Mouse (Mus musculus) gastrocnemius, postnatal 4 days (tissue): ENCODE measurements around the gene Fry. TPM values are rescaled to one million over a fixed set of nuclear protein-coding genes. Genes with fewer than 3 reads are reported as not detected.
"Not testable (repeated sequence)": the region's sequence is repeated elsewhere in the genome, so short reads cannot be mapped to it uniquely, and the experiment has no call there.

Experiments
- DNase-seq, 2 experiments: peaks; one replicate each; pipeline ENCODE4 v3.0.0; 2021 to 2022; ENCODE audit warnings: low spot score in 2 of 2, mixed read lengths in 2 of 2
- total RNA-seq, 2 experiments: library from RNA; stranded (reverse); gene quantifications; 2 replicates each; pipeline ENCODE4 v1.2.3; 2021

Gene Fry
- total RNA-seq, 2 experiments from 2014 or later, result 77.8 to 83.3 TPM

DNA sequence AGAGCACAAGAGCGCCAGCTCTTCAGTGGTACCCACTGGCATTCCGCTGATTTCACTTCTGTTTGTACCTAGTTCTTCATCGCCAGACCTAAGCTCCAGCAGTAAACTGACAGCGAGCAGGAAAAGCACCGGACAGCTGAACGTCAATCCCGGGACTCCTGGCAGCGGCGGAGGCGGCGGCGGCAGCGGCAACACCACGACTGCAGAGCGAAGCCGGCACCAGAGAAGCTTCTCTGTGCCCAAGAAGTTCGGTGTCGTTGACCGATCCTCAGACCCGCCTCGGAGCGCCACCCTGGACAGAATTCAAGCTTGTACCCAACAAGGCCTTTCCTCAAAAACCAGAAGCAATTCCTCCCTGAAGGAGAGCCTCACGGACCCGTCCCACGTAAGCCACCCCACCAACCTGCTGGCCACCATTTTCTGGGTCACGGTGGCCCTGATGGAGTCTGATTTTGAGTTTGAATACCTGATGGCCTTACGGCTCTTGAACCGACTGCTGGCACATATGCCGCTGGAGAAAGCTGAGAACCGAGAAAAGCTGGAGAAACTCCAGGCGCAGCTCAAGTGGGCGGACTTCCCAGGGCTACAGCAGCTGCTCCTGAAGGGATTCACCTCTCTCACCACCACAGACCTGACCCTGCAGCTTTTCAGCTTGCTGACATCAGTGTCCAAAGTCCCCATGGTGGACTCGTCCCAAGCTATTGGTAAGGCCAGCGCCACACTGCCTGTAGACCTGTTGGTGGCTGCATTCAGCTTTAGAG lies 318.4 kb downstream of the Fry start:
- DNase-seq, result peak in 1 of 2 experiments; percentile 66

DNA sequence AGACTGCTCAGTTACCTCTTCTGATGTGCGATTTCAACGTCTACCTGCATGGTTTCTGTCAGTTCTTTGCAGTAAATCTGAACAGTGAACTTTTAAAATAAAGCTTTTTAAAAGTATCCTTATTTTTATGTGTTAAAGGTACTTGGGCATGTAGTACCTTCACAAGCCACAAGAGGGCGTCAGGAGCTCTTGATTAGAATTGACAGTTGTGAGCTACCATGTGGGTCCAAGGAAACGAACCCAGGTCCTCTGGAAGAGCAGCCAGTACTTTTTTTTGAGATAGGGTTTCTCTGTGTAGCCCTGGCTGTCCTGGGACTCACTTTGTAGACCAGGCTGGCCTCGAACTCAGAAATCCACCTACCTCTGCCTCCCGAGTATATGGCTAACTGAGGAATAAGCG lies 323.2 kb downstream of the Fry start:
- DNase-seq, result no peak

DNA sequence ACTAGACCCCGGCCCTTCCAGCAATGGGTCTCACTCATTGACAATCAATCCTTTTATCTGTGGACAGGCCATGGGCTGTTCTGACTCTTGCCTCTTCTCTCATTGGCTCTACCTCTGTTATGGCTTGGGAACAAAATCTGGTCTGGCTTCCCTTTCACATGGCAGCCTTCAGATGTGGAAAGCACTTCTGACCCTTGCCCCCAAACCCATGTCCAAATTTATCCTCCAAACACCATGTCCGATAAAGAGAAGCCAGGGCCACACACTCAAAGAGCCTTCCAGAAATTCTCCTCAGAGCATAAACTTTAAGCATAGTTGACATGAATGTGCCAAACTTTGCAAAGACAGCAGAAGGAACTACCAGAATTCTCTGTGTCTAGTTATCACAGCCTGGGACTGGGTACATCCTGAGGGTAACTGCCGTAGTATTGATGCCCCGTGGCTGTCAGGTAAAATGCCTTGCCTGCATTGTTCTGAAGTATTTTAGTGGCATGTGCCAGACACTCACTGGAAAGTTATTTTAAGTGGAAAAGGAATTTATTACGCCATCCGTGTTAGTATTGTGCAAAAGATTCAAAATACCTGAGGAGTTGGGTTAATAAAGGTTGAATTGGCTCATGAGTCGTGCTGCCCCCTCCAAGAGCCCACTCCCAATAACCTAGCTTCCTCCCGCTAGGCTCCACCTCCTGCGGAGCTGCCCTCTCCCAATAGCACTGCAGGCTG lies 333.0 kb downstream of the Fry start:
- DNase-seq, result no peak

DNA sequence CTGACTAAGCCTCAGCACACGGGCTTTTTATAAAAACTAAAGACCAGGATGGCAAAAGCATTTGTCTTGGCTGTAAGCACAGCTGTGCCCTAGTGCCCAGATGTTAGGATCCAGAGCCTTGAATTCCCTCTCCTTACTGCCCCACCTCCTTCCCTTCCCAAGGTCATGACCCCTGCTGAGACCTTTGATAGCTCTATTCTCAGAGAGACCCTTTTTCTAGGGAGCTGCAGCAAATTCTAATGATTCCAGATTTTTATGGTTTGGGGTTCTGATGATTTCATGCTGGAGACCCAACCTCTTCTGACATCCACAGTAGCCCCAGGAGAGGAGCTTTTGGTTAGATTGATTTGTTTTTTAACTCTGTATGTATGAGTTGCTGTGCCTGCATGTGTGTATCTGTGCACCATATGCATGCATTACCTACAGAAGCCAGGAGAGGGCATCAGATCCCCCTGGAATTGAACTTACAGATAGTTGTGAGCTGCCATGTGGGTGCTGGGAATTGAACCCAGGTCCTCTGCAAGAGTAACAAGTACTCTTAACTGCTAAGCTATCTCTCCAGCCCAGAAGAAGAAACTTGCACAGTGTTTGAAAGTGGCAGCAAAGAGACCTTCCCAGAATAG lies 333.7 kb downstream of the Fry start:
- no peak for DNase-seq

DNA sequence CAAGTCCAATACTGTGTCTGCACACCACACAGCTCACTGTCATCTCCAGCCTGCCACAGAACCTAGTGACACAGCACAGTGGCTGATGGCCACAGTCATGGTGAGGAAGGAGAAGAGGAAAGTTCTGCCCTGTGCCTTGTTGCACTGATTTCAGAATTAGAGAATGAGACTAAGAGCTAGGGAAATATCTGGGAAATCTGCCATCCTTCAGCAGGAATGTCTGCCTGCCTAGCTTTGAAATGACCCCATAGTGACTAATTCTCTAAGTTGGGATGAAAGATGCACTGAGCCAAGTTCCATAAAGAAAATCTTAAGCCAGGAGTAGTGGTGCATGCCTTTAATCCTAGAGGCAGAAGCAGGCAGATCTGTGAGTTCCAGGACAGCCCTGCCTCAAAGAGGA lies 334.2 kb downstream of the Fry start:
- DNase-seq, result no peak

DNA sequence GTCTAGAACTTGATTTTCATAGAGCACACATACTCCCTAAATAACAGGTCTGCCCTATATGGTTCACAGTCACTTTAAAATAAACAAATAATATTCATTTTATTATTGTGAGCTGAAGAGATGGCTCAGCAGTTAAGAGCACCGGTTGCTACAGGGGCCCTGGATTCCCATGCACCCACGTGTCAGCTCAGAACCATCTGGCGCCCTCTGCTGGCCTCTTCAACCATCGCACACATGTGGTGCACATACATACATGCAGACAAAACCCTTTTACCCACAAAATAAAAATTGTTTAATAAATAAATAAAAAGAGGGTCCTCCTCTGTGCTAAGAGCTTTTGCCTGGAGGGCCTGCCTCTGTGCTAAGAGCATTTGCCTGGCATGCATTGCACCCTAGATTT lies 335.0 kb downstream of the Fry start:
- no peak for DNase-seq

DNA sequence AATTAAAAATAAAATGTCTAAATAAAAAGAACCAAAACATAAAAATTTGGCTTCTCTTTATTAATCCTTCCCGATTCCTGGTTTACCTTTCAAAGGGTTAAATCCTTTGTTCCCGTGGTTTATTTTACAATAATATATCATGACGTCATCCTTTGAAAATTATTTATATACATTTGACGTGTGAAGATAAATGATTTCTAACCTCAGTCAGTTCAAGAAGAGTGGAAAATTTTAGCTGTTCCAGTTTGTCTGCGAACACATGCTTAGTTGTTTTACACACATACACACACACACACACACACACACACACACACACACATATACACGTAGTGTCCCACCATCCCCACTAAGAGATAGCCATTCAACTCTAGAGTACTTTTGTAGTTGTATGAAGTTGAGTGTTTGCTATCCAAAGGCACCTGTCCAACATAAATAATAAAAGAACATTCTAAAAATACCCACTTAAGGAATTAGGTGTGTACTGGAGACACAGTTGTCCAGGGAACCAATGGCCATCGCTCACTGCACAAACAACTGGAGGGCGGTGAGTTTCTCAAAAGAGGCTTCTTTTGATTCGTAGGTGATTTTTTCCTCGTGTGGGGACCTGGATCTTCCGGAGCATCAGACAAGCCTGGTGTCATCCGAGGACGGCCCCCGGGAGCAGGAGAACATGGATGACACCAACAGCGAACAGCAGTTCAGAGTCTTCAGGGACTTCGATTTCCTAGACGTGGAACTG lies 338.9 kb downstream of the Fry start:
- no peak for DNase-seq

DNA sequence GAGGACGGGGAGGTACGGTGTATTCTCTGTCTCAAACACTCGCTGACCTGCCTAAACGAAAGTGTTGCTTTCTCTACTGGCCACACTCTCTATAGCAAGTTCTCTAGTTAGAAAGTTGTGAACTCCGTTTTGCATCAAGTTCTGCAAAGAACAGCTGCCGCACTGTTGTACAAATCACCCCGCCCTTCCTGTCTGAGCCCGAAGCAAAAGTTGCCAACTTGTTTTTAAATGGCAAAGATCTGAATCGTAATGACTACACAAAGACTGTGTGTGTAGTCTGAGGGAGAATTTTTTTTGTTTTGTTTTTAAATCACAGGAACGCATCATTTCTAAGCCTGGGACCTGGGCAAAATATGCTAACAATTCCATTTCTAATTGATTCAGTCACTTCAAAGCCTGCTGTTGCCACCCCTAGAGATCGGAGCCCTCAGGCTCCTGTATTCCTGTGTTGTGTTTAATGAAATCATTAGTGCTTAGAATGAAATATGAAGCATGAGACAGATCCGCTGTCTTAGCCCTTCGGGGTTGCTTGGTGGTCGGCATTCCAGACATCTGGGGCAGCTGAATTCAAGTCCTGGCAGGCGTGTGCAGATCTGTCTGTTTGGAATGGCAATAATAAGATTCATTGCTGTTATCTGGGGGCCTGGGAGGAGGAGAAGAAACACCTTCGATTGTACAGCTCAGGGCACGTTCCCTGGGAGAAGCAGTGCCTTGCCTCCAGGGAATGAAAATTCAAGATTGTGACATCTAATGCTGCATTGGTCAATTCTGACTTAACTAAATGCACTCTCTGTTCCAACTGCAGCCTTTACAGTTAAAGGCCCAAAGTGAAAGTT lies 339.7 kb downstream of the Fry start:
- no peak for DNase-seq

DNA sequence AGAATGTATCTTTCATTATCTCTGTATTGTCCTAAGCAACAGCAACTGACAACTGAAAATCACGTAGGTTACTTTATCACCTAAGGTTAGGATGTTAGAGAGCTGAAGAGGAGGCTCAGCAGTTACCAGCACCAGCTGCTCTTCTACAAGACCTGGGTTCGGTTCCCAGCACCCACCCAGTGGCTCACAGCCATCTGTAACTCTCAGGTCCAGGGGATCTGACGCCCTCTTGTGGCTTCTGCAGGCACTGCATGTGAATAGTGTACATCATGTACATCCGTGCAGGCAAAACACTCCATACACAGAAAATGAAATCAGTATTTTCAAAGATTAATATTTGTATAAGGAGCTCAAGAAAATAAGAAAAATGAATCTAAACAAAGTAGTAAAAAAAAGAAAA lies 341.4 kb downstream of the Fry start:
- DNase-seq, result no peak

DNA sequence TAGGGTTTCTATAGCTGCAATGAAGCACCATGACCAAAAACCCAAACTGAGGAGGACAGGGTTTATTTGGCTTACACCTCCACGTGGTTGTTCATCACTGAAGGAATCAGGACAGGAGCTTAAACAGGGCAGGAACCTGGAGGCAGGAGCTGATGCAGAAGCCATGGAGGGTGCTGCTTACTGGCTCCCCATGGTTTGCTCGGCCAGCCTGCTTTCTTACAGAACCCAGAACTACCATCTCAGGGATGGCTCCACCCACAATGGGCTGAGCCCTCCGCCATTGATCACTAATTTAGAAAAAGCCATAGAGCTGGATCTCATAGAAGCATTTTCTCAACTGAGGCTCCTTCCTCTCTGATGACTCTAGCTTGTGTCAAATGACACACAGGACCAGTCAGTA lies 346.3 kb downstream of the Fry start:
- no peak for DNase-seq

DNA sequence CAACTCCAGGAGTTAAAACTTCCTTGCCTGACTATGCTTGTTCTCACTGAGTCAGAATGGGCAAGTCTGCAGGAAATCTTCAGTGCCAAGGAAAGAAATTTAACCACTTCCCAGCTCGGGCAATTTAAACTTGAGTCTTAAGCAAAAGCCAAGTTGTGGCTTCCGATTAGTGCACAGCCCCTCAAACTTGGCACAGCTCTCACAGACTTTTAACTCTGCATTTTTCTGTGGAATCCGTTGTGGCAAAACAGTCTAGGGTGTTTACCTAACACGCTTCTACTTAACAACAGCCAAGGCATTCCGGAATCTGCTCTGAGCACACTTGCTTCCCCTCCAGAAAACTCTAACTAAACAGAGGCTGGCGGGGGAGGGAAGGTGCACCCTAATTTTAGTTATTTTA lies 346.8 kb downstream of the Fry start:
- no peak for DNase-seq

DNA sequence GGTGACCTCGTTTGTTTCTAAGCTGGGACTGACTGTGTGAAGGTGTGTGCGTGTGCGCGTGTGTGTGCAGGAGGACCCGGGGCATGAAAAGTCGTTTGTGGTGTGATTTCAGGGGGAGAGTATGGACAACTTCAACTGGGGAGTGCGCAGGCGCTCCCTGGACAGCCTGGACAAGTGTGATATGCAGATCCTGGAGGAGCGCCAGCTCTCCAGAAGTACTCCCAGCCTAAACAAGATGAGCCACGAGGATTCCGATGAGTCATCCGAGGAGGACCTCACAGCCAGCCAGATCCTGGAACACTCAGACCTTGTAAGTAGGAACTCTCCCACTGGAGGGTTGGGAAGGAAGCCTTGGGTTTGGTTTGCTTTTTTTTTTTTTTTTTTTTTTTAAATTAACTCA lies 347.7 kb downstream of the Fry start:
- DNase-seq, result peak; percentile 52 to 82

DNA sequence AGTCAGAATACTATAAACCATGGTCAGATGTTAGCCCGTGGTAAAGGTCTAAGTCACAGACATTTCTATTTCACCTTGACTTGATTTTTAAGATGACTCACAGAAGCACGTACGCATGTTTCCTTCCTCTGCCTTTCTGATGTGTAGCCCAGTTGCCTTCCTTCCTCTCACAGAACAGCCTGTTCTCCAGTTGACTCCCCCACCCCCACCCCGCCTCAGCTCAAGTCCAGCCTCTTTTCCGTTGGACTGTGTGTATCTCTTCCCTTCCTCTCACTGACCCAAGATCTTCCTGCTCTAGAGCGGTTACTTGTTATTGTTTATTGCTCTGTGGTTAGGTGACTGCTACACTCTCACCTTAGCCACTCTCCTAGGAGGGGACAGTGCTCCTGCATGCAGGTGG lies 350.0 kb downstream of the Fry start:
- DNase-seq, result no peak

DNA sequence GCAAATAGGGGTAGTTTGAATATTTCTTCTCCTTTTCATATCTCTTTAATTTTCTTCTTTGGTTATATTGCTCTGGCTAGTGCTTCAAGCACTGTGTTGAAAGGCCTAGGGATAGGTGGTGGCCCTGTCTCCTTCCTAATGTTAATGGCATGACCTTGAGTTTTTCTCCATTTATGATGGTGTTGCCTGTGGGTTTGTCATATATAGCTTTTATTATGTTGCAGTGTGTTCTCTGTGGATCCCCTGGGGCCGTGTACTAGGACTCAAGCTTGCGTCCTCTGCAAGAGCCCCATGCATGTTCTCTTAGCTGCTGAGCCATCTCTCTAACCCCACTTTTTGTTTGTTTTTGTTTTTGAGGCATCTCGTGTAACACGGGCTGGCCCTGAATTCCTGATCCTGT lies 358.9 kb downstream of the Fry start:
- DNase-seq, result no peak

DNA sequence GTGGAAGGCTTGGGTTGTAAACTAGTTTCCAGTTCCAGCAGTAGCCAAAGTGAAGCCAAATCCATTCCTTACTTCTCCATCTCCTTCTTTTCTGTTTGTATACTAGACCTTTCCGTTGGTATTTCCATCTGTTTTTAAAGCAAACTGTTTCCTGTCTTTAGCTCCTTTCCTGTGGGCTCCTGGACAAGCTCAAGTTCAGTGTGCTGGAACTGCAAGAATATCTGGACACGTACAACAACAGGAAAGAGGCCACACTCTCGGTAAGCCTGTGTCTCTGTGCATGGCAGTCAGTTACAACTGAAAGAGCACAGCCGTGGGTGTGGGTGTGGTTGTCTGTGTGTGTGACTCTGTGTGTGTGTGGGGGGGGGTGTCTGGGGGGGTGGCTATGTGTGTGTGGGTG lies 360.2 kb downstream of the Fry start:
- DNase-seq, result no peak

DNA sequence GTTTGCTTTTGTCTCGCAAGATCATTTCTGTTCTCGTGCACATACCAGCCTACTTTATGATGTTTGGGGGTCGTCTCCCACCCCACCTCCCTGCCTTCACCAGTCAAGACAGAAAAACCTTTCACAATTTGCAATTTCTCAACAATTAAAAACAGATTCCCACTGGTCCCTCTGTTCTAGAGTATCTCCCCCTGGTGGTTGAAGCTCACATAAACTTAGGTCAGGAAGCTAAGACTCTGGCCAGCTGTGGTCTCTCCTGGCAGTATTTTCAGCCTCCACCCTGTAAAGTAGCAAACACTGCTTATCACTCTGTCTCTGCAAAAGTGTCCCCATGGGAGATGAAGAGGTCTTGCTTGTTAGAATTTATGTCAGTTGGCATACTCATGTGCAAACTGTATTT lies 366.8 kb downstream of the Fry start:
- peak in 1 of 2 experiments; percentile 39 for DNase-seq

DNA sequence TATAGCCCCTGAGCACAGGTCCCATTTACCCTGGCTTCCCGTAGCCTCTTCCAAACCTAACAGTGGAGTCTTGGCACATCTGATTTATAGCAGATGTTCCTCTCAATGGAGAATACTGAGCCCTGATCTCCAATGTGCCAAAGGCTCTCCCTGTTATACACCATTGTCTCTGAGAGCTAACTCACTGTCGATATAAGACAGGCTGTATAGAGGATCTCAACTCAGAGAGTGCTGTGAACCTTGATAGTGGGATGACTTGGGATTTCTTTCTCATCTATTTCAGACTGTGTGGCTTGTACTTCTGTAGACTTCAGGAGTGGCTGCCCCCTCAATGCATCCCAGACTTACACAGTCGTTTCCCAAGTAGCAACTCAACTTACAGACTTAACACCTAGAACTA lies 371.8 kb downstream of the Fry start:
- DNase-seq, result no peak

DNA sequence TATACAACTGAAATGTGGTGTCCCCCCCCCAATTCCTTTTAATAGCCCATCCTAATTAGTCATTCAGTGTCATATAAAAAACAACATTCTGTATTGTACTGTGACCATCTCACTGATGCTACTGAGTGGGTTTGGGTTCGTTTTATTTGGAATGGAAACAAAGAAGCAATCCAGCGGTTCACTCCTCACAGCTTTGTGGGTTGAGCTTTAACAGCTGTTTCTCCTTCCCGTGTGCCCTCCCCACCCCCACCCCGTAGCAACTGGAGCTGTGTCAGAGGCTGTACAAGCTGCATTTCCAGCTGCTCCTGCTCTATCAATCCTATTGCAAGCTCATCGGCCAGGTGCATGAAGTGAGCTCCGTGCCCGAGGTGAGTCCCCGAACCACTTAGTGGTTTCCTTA lies 372.4 kb downstream of the Fry start:
- no peak for DNase-seq

DNA sequence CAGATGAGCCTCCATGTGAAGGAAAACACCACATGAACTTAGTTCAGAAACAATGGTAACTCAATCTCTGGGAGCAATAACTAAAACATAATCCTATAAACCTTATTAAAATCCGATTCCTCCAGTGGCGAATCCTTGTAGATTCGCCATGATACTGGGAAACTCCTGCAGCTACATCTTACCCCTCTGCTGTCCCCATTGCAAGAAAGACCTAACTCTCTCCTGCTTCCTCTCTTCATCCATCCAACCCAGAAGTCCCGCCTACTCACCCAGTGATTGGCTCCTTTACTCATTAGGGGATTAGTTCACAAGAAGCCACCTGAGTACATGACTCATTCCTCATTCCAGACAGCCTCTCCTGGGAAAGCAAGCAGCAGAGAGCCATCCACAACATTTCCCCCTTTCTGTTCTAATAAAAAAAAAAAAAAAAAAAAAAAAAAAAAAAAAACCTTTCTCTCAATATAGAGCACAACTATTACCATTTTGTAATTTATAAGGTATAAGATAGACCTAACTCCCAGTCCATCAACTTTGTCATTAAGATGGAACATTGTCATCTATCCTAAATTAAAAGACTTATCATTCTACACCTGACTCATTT lies 373.2 kb downstream of the Fry start:
- DNase-seq, result not testable (repeated sequence)

DNA sequence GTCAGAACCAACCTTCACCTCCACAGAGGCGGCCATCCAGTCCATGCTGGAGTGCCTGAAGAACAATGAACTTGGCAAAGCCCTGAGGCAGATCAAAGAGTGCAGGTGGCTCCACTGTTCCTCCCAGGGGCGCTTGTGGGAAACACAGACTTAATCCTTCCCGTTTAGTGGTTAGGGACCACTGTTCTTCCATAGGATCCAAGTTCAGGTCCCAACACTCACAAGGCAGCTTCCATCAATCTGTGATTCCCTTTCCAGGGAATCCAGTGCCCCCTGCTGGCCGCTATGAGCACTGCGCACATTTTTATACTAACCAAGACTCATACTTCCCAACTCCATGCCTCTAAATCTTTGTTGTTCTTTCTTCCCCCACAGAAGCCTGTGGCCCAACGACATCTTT lies 377.3 kb downstream of the Fry start:
- peak in 1 of 2 experiments; percentile 23 for DNase-seq
